Mouse (Mus musculus): Measurements from ENCODE around the gene Gch1.
A peak's percentile ranks its signal among the peaks of the same experiment; 100 is the strongest.

Gene Gch1

DNA sequence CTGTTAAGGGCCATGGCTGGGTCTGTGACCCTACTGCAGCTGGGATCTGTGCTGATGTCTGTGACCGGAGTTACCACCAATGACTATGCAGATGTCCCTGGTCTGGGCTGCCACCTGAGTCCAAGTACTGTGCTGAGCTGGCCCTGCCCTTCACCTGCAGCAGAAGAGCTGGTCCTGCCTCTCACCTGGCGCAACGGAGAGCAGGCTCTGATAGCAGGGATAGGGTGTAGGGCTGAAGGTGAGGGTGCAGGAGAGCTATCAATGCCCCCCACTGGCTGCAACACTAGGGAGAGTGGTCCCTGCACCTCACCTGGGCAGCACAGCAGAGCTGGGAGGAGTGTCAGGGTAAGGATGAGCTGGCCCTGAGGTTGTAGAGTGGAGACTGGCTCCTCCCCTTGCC is 17.4 kb upstream of the Gch1 start:
- DNase-seq (ENCODE audit: low read depth, low spot score), result no peak

DNA sequence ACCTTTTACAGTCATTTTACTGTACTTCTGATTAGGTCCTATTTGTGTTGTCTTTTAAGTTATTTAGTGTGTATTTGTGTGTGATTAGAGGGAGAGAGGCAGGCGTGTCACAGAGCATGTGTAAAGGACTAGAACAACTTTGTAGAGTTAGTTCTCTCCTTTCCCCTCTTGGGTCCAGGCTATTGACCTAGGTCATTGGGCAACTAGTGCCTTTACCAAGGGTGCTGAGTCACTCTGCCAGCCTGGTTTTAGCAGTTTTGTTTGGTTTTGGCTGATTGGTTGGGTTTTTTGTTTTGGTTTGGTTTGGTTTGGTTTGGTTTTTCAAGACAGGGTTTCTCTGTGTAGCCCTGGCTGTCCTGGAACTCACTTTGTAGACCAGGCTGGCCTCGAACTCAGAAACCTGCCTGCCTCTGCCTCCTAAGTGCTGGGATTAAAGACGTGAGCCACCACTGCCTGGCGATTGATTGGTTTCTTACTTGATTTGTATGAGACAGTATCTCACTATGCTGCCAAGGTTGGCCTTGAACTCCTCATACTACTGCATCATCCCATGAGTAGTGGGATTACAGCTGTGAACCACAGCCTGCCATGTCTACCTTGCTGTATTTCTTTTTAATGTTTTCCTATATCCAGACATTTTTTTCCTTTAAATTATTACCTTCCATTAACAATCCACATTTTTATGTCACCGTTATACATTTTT is 16.2 kb upstream of the Gch1 start:
- no peak for DNase-seq (ENCODE audit: low read depth, low spot score)

DNA sequence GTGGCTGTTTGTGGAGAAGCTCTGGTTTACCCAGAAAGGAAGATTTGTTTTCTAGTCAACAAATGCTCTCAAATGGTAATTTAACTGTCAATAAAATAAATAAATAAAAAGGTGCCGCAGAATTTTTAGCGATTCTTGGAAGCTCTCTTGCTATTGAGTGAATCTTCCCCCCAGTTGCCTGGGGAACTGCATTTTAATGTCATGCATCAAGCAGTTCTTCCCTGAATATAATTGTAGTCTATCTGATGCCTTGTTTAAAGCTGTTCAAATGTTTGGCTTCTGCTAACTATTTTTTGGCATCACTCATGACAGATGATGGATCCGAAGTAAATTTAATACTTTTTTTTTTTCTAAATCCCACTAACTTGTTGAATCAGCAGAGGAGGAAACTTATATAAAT is 8.1 kb upstream of the Gch1 start:
- peak; percentile 52 for DNase-seq (ENCODE audit: low read depth, low spot score)

DNA sequence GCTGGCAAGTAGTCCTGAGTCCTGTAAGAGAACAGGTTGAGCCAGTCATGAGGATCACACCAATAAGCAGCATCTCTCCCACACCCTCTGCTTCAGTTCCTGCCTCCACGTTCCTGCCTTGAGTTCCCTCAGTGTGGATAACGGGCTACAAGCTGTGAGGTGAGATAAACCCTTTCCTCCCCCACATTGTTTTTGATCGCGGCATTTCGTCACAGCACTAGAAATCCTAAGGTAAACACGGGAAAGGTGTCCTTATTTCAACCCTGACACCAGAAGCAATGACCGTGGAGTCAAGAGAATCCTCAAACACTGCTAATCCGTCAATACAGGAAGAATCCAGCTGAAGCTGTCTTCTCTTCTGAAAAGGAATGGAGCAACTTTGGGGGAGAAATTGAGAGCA is 7.5 kb upstream of the Gch1 start:
- no peak for DNase-seq (ENCODE audit: low read depth, low spot score)

DNA sequence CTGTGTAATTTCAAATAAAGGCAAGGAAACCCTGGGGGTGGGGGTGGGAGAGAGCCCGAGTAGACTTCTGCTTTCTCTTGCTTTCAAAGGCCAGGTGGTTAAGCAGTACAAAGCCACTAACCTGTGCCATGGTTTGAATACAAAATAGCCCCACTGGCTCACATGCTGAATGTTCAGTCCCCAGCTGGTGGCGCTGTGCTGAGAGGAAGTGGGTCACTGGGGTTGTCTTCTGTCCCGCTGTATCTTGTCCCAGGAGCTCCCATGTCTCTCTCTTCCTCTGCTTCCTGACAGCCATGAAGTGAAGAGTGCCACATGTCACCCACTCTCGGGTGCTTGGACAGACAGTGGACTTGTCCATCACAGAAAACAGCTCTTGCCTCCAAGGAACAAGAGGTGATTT is 4.9 kb upstream of the Gch1 start:
- no peak for DNase-seq (ENCODE audit: low read depth, low spot score)

DNA sequence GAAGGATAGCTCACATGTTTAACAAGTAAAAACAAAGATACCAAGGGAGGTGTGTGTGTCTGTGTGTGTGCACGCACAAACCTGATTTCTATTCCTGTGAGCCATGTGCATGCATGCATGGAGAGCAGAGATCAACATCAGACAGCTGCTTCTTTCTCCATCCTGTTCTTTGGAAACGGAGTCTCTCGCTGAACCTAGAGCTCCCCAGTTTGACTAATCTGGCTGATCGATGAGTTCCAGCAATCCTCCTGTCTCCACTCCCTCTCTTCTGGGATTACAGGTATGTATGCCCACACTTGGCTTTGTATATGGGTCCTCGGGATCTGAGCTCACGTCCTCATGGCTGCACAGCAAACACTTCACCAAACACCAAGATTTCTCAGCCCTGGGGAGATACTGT is 4.3 kb upstream of the Gch1 start:
- no peak for DNase-seq (ENCODE audit: low read depth, low spot score)

DNA sequence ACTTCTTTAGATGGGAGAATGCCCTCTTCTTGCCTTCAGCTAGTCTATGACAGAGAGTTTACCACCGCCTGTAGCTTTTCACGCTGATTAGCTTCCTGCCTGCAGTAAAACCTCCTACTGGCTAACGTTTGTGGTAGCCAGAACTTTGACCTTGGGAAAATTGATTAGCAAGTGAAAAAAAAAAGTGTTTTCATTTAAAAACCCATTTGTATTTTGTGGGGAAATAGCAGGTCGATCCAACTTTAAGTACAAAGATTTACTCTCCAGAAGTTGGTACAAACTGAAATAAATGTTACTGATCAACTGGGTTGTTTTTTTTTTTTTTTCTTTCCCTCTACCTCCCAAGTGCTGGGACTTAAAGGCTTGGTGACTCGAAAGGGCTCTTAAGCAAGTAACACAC is 2.6 kb upstream of the Gch1 start:
- no peak for DNase-seq (ENCODE audit: low read depth, low spot score)

DNA sequence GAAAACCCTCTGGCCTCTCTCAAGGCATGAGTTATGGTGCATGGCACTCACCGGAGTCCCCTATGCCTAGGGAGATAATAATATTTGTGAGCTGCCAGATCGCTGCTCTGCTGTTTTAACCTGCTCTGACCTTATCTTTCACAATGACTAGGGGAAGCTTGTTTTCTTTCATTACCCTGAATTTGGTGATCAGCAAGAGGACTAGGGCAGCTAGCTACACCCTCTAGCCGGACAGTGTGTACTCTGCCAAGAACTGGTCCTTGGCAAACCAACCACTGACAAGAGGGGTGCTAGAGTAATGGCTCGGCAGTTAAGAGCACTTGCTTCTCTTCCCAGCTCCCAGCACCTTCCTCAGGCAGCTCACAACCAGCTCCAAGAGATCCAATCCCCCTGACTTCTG is 1.4 kb upstream of the Gch1 start:
- DNase-seq (ENCODE audit: low read depth, low spot score), result no peak

DNA sequence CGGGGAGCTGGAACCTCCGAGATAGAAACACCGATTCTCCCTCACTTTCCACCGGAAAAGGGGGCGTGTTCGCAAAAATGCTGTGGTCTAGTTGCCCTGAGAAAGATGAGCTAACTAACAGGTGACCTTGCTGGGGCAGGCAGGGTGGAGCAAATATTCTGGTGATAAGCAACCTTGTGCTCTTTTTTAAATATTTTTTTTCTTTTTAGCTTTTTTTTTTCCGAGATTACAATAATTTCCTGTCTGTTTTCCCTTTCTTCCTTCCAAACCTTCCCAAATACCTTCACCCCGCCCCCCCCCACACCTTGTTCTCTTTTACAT is 382 bp upstream of the Gch1 start:
- DNase-seq (ENCODE audit: low read depth, low spot score), result no peak

DNA sequence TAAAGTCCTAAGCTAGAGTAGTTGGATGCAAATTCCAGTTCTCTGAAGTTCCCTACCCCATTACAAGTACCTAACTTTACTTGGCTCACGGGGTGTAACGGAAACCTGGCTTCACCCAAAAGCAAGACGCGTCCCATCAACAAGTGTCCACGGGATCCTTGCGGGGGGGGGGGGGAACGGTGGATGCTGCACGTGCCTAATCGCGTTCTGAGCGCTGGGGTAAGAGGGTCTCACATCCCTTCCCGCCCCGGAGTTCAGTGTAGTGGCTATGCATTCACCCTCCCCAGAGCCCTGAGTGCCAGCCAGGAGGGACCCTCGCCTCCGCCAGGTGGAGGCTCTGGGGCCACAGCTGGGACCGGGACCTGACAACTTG is 752 bp downstream of the Gch1 start:
- DNase-seq (ENCODE audit: low read depth, low spot score), result no peak

DNA sequence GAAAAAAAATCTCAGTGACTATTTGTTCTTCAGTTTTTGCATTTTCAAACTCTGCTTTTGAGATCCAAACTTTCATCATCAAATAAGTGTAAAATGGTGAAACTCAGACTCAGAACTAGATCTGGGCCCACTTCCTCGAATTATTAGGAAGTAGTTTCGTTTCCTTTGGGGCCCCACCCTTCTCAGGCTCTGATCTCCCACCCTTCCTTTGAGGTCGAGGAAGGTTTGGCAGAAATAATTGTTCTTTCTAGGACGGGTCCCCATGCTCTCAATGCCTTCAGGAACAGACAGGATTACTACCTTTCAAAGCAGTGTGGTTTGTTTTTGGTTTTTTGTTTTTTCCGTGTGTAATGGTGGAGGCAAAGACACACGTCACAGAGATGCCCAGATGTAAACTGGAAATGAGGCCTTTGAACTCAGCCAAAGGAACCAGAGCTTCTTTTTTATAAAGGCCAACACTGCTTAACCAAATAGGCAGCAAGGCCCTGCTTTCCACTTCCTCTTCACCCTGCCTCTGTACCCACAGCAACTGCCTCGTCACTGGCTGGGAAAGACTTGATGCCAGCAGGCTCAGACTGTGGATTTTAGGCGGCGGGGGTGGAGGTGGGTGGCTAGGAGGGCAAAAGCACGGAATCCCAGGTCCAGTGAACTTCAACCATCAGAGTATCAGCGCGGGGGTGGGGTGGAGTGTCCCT is 1.4 kb downstream of the Gch1 start:
- no peak for DNase-seq (ENCODE audit: low read depth, low spot score)

DNA sequence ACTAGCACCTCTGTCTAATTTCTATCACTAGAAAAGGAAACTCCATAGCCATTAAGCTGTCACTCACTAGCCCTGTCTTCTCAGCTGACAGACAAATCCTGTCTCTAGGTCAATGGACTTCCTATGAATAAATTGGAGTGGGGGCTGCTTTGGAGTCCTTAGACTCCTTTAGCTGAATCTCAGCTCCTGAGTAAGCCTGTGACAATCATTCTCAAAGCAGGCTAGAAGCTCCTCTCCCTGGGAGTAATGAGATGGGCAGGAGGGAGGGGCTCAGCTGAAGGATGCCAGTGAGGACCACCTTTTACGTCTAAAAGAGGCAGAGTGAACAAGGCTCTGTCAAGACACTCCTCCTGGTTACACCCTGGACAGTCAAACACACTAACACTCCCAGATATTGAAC is 2.0 kb downstream of the Gch1 start:
- no peak for DNase-seq (ENCODE audit: low read depth, low spot score)

DNA sequence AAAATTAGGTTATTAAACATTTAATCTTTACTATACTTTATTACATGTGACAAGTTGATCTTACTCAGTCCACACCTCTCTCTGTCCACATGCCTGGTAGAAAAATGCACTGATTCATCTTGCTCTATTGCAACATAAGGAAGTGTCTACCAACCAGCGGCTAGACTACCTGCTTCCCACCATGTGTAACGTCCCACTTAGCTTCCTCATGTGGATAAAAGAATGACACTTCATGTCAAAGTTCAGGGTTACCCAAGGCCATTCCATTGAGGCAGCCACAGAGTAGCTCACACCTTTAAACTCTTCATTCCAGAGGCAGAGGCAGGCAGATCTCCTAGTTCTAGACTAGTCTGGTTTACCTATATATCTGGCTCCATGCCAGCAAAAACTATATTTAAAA is 2.7 kb downstream of the Gch1 start:
- DNase-seq (ENCODE audit: low read depth, low spot score), result no peak

DNA sequence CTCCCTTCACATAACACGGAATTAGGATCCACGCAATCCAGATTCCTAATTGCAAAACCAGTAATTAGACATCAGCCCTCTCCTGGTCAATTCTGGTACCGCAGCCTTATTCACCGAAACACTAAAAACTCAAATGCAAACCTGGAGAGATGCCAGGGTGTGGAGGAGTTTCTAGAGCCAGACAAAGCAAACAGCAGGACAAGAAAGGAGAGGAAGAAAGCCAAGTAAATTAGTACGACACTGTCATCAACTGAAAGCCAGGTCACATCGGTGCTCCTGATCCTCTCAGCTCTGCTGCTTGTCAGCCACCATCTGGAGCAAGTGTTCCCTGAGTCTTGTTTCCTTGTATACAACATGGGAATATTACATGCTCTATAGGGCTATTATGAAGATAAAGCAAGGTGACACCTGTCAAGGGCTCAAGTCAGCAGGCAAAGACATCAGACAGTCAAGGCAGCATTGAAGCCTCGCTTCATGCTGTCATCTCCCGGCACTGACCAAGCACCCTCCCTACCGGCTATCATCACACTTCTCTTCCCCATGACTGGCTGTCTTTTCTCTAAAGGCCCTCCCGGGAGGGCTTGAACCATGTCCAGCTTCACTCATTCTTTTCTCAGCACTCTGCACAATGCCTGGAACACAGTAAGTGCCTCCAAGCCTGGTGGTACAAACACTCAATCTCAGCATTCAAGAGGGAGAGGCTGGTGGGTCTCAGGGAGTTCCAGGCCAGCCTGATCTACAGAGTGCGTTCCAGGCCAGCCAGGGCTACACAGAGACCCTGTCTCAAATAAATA is 7.5 kb downstream of the Gch1 start:
- peak; percentile 67 for DNase-seq (ENCODE audit: low read depth, low spot score)

DNA sequence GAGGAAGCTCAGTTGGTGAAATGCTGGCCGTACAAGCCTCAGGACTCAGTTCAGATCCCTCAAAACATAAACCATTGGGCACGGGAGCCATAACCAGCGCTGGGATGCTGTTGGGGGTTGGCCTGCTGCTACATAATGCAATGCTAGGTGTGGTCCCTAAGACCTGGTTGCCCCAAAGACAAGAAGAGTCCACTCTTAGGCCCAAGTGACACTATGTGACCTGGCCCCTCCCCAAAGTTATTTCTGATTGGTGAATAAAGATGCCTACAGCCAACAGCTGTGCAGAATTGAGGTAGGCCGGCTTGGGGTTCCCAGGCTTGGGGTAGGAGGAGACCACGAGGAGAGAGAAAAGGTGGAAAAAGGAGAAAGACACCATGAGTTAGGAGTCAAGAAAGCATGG is 10.4 kb downstream of the Gch1 start:
- no peak for DNase-seq (ENCODE audit: low read depth, low spot score)

DNA sequence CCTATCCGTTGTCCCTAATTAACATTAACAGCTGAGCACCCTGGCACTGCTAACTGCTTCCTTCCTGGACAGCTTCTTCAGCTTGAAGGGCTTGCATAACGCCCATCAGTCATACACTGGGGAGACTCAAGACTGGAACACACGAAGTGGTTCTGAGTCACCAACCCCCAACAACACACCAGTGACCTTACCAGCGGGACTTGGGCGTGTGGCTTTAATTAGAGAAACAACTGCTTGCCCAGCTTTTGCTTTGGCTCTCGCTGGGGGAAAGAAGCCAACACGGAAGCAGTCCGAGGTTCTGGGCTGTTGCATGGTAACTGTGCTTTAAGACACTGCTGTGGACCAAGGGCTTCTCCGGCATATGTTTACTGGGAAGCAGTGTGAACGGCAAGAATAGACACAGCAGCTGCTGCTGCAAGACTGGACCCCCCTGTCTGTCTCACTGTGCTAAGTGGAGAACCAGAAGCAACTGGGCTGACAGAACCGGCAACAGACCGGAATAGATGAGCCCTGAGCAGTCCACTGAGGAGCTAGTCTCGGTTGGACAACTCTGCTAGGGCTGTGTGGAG is 11.3 kb downstream of the Gch1 start:
- DNase-seq (ENCODE audit: low read depth, low spot score), result peak; percentile 61

DNA sequence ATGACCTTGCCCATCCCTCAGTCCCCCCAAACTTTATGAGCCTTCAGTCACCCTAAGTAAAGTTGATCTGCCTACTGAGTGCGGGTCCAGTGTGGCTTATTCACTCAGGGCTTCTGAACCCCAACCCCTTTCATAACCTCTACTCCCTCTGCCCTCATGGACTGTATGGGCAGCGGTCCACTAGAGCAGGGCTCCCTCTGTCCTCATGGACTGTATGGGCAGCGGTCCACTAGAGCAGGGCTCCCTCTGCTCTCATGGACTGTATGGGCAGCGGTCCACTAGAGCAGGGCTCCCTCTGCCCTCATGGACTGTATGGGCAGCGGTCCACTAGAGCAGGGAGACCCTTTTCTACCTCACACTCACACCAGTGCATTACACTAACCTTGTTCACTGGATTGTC is 13.0 kb downstream of the Gch1 start:
- DNase-seq (ENCODE audit: low read depth, low spot score), result no peak

DNA sequence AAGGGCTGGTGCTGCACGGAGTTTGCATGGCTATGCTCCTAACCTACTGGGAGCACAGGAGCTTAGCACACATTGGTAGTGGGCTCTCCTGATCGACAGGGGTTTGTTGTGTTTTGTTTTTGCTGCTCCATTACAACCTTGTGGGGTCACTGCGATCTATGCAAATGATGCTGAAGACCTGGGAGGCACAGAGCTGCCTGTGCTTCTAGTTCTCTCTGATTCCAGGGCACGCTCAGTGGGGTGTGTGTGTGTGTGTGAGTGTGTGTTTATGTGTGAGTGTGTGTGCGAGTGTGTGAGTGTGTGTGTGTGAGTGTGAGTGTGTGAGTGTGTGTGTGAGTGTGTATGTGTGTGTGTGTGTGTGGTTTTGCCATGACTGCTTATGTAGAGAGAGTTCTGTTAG is 14.1 kb downstream of the Gch1 start:
- DNase-seq (ENCODE audit: low read depth, low spot score), result no peak

DNA sequence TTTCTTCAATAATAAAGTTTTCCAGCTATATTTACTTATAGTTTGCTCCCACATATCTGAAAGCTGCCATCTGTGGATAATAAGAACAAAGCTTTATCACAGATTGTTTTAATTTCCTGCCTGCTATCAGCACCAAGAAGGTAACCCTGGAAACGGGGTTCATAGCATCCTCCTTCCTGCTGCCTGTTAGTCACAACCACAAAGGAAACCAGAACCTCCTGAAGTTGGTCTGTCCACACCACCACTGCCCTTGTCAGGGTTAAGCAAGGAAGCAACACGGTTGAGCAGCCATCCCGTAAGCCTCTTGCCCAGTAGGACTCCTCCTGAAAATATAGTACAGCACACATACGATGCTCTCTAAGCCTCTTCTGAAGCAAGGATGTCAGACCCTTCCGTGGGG is 17.1 kb downstream of the Gch1 start:
- peak; percentile 10 for DNase-seq (ENCODE audit: low read depth, low spot score)

DNA sequence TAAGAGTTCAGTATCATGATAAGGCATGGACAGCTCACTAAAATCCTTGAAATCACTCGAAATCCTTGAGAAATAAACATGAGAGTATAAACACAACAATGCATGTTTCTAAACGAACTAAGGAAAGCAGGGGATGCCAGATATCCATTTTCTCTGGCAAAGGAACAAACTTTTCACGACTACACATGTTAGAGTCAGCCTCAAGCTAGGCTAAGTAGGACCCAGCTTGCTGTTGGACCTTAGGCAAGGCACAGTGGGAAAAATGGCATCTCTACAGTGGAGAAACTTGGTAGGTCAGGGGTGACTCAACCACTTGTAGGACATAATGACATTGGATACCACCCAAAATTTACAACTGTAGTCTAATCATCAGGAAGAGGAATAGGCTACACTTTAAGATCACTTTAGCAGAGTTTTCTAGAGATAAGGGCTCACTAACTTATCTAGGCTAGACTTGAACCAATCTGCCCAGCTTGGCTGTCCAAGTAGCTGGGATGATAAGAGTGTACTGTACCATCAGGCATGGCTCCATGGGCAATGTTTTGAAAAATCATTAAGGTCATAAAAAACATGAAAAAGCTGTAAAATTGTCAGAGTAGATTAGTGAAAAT is 18.6 kb downstream of the Gch1 start:
- DNase-seq (ENCODE audit: low read depth, low spot score), result no peak

DNA sequence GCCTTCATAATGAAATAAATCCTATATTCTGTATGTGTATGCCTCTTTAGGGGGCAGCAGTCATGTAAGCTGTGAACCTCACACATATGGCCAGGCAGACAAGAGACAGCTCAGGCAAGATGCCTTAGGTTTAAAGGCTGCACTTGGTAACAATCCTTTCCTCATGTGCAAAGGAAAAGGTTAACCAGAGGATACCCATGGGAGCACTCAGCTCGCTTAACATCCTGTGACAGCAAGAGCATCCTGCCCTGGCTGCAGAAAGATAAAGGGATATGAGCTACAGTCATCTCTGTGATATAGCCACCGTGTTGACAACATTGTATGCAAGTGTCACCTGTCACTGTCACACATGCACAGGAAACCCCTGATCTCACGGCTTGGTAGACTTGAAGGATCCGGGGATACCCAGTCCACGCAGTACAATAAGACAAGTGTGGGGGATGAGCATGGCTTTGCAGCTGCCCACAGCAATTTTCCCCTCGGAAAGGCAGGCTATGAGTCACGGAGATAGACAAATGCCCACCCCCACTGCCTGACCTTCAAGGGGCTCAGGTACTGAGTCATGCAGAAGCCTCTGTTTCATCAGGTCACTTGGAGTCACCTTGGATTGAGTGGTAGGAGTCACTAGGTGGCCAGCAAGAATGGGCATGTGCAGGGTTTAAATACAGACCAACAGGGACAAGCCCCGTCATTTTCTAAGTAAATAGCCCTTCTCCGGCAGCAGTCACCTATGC is 19.4 kb downstream of the Gch1 start:
- peak; percentile 10 for DNase-seq (ENCODE audit: low read depth, low spot score)

DNA sequence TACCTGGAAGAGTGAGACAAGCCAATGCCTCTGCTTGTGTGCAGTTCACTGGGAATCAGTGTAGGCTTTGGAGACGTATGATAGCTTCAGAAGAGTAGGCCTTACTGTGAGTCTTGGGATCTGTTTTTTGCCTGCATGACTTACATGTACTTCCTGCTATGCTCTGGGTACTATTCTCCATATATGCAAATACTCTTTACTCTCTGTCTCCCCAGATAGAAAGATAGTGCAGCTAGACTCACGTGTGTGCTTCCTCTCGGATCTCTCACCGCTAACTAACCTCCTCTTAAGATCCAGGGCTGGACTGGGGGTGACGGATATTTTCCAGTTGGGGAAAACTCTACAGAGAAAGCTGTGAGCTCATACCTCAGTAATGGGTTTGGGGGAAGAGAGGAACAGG is 23.5 kb downstream of the Gch1 start:
- DNase-seq (ENCODE audit: low read depth, low spot score), result no peak

Data from brain, adult 2 months (tissue).